Mouse (Mus musculus) left cerebral cortex, postnatal 4 days (tissue): ENCODE results near the gene Nampt. TPM values are rescaled to one million over a fixed set of nuclear protein-coding genes. Genes with fewer than 3 reads are reported as not detected.
"Not testable (repeated sequence)": the region's sequence is repeated elsewhere in the genome, so short reads cannot be mapped to it uniquely, and the experiment has no call there.

Experiments used
- DNase-seq: peaks from one replicate; pipeline ENCODE4 v3.0.0-alpha.2; 2022
- intact Hi-C: fragments of 180-260 bp; cut with DNase I; formaldehyde crosslinking; loops from one replicate; pipeline ENCODE4 v1.15.1; 2025
- total RNA-seq, 2 experiments: library from RNA; stranded (reverse); gene quantifications; 2 replicates each; pipeline ENCODE4 v1.2.3; 2021

Gene Nampt
- total RNA-seq, 2 experiments from 2014 or later, result 40.0 to 44.2 TPM

DNA sequence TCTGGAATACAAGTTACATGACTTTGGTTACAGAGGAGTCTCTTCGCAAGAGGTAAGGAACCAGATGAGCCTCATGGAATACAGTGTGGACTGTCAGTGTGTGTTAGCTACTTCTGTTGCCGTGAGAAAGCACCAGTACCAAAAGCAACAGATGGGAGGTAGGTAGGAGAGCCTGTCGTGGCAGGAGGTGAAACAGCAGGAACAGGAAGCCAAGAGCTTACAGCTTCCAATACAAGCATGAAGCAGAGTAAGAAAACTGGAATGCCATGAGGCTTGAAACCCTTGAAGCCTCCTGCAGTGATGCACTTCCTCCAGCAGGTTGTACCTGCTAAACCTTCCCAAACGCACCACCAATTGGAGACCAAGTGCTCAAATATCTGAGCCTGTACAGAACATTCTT is 19.1 kb downstream of the Nampt start:
- no peak for DNase-seq
- intact Hi-C loops, result no loop called here

DNA sequence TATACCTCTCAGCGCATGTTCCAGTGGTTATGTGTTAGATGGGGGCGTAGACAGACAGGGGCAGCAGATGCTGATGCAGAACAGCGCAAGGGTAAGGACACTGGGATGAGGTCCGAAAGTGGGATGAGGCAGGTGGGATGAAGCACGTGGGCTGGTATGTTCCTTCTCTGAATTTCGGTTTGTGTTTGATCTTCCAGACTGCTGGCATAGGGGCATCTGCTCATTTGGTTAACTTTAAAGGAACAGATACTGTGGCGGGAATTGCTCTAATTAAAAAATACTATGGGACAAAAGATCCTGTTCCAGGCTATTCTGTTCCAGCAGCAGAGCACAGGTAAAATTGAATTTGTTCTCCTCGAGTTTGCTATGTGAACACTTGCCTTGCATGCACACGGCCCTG is 19.6 kb downstream of the Nampt start:
- no peak for DNase-seq
- intact Hi-C loops, result no loop called here

DNA sequence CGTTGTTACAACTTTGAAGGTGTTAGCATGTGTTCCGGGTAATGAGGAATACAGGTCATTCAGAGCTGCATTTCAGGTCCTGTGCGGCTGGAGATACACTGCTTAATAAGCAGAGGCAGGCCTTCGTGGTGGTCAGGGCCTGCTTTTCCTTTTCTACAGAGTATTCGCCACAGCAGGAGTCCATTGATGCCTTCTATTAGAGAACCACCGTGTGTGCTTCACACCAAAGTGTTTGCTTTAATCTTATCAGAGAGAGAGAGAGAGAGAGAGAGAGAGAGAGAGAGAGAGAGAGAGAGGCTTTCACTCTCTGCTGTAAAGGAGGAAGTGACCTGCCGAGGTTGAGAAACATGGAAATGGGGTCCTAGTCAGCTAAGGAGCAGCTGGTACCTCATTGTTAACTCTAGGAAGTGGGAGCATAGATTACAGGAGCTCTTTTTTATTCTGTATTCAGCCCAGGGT is 22.1 kb downstream of the Nampt start:
- intact Hi-C loops, result no loop called here
- no peak for DNase-seq

DNA sequence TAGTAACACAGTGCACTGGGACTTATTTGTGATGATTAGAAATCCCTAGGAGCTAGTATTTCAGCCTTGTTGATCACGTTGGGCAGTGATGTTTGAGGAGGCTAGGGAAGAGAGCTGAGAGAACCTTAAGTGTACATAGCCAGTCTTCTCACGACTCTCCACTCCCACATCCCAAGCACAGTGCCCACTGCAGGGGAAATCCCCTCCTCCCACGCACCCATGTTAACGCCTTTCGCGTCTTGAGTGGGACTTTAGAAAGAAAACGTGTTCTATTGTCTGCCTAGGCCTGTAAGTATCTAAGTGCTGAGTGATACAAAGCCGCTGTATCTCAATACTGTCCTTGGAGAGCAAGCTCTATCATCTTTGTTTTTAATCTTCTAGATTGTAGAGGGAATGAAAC is 27.0 kb downstream of the Nampt start:
- DNase-seq, result no peak
- intact Hi-C loops, result no loop called here

DNA sequence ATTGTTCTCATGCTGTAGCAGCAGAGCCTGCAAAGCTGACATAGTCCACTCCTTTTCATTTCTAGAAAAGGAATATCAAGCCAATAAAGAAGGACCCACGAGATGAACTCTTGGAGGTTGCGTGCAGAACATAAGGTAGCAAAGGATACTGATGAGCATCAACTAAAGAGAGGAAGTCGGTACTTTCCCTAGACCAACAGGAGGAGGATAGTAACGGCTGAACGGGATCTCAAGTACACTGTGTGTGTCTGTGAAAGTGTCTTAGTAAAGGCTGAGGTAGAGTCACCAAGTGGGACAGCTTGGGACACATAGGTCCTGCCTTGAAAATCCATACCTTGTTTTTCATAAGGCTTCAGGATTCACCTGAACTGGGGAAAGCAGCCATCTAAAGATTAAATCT is 34.4 kb downstream of the Nampt start:
- no peak for DNase-seq
- intact Hi-C loops, result no loop called here

DNA sequence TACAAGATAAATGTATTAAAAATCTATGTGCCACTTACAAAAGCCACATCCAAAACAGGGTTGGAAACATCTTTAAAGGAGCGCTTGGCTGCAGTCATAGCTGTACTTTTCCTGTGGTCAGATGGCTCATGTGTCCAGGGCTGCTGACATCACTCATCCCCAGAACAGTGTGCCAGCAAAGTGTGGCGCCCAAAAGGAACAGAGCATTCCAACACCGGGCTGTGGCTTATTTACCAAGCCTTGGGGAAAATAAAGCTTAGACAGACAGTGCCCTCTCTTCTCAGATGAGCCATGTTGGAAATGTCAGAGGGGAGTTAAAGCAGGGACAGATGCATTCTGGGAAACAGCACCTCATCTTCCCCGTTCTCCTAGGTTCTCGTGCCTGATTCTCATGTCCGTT is 35.5 kb downstream of the Nampt start:
- intact Hi-C loops, result no loop called here
- DNase-seq, result no peak

DNA sequence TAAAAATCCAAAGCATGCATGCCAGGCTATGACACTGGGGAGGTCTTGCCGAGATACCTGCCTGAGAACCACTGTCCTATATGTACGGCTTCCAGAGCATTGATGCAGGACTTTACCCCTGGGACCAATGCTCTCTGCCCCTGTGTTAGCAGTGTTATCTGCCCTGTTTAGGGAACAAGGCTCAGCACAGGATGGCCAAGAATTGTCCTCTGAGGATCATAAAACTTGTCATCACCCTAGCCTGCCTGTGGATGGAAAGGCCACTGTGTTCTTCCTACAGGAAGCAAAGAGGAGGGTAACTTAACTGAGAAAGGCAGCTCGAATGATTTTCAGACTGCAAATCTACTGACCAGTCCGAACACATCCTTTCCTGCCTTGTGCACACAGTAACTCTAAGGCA is 36.1 kb downstream of the Nampt start:
- intact Hi-C loops, result no loop called here
- no peak for DNase-seq

DNA sequence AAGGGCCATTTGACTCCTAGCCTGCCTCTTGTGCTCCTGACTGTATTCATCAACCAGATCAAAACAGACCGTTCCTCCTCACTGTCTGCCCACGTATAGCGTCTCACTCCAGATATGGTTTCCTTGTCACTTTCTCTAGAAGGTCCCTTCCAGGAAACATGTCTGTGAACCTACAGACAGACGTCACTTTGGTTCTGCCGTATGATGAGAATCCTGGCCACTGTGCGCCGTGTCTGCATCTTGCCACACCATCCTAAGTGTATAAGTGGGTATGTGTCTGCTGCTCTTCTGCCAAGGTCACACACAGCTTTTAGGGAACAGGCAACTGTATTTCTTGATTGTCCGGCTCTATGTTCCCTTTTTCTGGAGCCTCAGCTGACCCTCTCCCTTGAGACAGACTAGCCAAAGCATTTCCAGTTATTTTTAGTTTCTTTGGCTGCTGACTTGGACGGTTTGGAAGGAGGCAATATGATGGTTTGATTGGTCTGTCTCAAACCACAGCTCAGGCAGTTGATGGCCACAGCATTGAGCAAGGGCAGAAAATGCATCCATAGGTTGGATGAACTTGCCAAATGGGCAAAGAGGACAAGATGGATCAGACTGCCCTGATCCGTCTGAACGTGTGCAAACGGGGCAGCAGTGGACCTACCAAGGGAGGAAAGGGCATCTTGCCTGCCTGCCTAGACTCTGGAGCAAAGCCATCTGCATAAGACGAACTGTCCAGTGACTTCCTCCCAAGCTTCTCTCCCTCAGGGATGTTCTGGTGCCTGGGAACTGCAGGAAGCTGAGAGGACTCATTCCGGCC is 37.6 kb downstream of the Nampt start:
- intact Hi-C loops, result no loop called here
- DNase-seq, result no peak

DNA sequence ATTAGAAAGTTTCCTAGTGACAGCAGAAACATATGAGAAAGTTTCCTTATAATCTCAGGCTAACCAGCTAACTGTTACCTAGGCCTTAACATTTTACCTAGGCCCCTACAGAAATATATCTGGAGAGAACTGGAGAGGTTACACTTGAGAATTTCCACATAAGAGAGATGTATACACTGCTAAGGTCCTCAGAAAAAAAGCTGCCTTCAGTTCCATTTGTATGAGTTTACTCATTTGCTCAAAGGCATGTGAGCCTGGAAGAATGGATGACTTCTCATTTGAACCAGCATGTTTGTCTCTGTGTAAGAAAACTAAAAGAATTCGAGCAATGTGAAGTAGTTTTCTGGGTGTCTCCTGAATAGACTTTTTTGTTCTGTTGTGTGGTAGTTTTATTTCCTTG is 39.1 kb downstream of the Nampt start:
- DNase-seq, result no peak
- intact Hi-C loops, result no loop called here

DNA sequence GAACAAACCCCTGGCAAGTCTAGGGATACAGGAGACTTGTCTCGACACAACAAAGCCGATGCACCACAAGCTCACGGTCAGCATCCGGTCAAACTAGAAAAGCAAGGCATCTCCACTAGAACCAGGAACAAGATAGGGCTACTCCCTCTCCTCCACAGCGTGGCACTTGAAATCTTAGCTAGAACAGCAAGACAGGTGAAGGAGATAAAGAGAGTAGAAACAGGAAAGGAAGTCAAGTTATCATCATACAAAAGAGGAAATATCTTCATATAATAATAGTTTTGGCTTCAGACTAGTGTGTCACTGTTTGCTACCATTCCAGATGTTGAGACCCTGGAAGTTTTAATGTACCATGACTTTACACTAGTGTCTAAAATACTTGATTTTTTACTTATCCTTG is 41.5 kb downstream of the Nampt start:
- intact Hi-C loops, result no loop called here
- DNase-seq, result no peak

DNA sequence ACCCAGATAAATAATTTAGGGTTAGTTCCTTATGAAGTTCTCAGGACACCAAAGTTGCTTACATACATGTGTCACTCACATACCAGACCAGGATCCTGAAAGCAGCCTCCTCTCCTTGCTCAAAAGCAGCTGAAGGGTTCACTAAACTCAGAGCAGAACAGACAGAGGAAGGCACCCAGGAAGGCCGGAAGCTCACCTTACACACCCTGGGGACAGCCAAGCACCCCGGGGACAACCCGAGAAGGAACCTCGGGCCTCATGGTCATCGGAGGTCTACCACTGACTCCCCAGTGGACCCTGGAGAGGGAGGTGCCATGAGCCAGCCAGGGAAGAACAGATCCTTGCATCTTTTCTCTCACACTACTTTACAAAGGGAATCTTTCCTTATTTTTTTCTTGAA is 51.5 kb downstream of the Nampt start:
- intact Hi-C loops, result no loop called here
- no peak for DNase-seq

DNA sequence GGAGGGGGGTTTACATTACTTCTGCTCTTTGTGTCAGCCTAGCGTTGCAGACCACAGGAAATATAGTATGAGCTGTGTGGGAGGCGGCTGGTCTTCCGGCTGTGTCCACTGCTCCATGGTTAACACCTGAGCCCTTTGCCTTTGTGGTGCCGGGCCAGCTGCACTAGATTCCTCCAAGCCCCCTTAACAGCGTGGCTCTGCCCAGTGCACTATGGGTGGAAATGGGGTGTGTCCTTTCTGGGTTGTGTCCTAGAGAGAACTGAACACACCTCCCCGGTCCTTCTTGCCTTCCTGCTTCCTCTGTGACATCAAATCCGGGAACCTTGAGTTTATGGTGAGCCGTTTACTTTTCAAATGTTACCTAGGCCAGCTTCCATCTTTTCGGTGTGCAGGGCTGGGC is 58.2 kb downstream of the Nampt start:
- no peak for DNase-seq
- intact Hi-C loops, result no loop called here

DNA sequence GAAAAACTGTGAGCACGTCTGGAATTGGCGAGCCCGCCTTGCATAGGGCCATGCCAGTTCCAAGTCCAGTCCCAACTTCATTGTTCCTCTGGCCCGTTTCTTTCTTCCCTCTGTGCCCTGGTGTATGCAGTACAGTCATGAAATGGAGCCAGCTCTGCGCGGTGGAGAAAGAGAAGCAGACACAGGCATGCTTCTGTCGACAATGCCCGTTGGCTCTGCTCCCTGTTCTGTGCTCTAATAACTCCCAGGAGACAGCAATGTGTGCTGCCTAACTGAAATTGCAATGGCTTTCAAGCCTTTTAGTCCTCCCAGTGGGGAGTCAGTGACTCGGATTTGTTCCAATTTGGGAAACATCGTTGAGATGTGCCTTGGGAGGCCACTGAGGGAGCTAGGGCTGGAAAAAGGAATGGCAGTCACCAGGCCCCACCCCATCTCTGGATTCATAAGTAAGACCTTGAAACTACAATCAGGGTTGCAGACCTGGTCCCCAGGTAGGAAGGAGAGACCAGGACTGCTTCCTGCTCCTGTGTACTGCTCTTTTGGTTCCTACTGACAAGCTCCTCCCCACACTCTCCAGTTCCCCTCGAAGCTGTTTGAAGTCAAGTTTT is 58.7 kb downstream of the Nampt start:
- peak; percentile 67 for DNase-seq
- intact Hi-C loops, result no loop called here

DNA sequence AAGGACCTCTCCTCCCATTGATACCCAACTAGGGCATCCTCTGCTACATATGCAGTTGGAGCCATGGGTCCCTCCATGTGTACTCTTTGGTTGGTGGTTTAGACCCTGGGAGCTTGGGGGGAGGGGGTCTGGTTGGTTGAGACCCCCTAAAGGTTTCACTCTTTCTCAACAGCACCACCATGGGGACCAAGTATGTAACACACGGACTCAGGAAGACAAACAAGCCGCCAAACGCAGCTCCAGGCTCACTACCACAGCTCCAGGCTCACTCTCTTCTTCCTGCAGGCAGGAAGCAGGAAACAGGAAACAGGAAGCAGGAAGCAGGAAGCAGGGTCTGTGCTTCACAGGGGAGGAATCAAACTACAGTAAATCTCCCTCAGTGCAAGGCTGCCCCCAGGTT is 60.0 kb downstream of the Nampt start:
- no peak for DNase-seq
- intact Hi-C loops, result no loop called here

DNA sequence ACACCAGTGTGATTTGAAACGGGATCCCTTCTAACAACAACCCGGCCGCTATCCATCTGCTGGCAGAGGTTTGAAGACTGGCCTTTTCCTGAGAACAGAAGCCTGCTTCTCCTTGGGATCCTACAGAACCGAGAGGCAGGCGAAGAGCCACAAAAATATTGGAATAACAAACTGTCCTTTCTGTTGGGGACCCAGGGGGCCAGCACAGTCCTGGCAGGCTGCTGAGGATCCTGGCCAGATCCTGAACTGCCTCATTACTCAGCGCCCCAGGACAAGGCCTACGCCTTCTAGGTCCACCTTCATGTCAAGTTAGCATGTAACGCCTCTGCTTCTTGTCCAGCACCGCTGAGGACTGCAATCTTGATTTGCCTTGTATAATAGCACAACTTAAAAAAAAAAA is 65.0 kb downstream of the Nampt start:
- DNase-seq, result no peak
- intact Hi-C loops, result no loop called here

DNA sequence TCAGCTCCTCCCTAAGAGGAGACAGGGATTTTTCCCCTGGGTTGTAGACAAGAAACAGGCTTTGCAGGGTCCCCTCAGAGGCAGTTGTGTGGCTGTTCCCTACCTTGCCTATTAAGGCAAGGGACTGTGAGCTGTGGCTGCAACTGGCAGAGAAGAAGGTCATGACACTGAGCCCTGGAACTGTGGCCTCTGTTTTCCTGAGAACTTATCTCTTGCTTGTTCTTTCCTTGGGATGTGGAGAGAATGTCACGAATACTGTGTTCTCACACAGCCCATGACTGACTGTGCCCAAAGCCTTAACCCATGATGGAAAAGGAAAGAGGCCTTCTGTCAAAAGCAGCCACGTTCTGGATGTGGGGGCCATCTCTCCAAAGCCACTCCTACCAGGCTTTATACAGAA is 65.7 kb downstream of the Nampt start:
- intact Hi-C loops, result no loop called here
- no peak for DNase-seq

DNA sequence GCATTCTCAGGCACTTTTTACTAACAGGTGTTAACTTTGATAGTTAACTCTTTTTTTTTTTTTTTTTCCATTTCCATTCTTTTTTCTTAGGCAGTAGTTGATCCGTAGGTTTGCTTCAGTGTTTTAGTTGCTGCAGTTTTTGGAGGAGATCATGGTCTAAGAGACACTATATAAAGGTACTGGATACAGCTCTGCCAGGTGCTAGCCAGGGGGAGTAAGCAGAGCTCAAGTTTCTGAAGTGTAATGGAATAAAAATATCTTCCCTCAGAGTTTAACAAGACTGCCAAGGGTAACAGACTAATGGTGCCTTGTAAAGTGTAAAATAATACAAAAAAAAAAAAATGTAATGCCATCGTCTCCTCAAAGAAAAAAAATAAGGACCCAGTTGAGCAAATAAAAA is 67.0 kb downstream of the Nampt start:
- DNase-seq, result no peak
- intact Hi-C loops, result no loop called here

DNA sequence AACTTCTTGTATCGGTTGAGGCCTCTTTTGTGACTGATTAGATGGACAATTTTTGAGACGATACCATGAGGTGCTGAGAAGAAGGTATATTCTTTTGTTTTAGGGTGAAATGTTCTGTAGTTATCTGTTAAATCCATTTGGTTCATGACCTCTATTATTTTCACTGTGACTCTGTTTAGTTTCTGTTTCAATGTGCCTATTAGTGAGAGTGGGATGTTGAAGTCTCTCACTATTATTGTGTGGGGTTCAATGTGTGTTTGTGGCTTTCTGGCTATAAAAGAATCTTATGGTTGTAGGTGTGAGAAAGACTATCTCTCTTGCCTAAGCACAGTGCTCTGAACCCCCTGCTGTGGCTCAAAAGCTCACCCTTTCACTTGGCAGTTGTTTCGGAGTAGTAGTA is 68.9 kb downstream of the Nampt start:
- no peak for DNase-seq
- intact Hi-C loops, result no loop called here

DNA sequence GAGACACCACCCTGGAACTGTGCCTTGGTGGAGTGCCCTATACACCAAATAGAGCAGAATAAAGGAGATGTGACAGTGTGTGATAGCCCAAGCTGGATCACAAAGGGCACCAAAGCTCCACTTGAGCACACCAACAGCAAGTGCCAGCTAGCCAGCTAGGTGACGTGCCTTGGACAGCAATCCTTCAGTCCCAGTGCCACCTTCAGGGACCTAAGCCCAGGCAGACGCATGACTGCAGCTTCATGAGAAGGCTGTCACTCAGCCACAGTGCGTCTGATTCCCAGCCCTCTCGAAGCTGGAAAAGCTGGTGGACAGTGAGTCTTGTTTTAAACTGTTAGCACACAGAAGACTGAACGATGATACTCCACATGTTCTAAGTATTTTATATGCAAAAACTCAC is 70.5 kb downstream of the Nampt start:
- no peak for DNase-seq
- intact Hi-C loops, result loop anchor here (10.0 kb wide), 2 partner anchors 505 to 925 kb away; no protein-coding TSS in a partner anchor

DNA sequence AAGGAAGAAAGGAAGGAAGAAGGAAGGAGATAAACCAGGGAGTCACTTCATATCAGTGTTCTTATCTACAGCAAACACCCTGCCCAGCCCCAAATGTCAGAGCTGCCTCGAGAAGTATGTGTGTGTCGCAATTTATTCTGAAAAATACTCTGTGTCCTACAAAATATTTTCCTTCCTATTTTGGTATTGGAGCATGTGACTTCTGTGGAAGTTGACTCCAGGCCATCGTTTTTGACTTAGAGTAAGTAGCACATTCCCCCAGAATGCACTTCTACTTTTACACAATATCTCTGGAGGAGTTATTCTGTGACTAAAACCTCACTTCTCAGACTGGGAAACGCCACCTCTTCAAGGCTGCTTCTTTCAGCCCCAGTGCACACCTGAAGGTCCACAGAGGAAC is 71.1 kb downstream of the Nampt start:
- intact Hi-C loops, result loop anchor here (10.0 kb wide), 2 partner anchors 506 to 926 kb away; no protein-coding TSS in a partner anchor

DNA sequence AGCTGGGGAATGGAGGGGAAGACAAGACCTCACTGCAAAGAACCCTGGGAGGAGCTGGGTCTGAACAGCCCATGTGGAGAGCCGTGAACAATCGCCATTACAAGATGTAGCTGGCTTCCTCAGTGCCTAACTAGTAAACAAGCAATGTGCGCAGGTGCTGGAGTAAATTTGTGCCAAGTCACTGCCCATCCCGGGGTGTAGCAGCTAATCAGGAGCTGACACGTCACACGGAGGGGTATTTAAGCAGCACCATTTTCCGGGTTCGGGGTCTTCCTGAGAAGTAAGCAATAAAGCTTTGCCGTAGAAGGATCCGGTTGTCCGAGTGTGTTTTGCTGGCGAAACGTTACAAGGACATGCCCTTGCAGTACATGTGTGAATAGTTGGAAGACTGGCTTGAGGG is 71.9 kb downstream of the Nampt start:
- intact Hi-C loops, result loop anchor here (10.0 kb wide), 2 partner anchors 506 to 926 kb away; no protein-coding TSS in a partner anchor
- not testable (repeated sequence) for DNase-seq

More for the DNA sequence above, 71.1 kb downstream of the Nampt start:
- DNase-seq, result no peak

DNA sequence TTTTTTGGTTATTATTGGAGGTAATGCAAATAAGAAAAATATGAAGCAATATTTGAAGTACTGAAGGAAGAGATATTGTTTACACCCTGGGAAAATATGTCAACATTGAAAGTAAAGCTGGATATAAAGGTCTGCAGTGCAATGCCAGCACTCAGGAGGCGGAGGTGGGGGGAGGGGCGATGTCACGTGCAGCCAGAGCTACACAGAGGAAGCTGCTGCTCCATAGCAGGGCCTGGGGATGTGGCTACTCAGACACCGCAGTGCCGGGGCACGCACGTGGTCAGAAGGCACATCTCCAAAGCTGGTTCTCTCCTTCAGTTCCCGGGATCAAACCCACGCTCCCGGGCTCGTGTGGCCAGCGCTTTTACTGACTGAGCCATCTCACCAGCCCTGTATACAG is 73.9 kb downstream of the Nampt start:
- intact Hi-C loops, result loop anchor here (10.0 kb wide), 2 partner anchors 508 to 928 kb away; no protein-coding TSS in a partner anchor
- no peak for DNase-seq
